Mouse (Mus musculus): Measurements from ENCODE around the gene Plin3. TPM values are rescaled to one million over a fixed set of nuclear protein-coding genes. Genes with fewer than 3 reads are reported as not detected.

The Plin3 gene
- polyA plus RNA-seq, 1 experiment from 2014 or later: 50.9 TPM

DNA sequence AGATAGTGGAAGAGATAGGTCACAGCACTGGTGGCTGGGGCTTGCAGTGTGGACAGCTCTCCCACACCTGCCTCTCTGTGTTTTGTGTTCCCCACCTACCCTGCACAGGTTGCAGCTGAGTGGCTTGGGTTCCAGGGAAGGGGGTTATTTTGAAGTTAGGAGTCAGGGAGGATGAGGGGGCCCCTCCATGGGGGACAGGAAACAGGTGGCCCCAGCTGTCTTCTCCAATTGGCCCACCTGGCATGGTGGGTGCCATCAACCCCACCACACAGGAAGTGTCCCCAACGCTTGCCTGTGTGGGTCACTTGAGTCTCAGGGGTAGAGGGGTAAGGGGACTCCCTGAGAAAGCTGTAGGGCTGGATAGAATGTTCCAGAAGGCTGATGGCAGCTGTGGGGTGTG is 618 bp upstream of the Plin3 start:
- no peak overlapping the region for H3K27ac ChIP-seq
- peaks cover 50% of the 10 kb centered on the region for H3K4me1 ChIP-seq (replicated peaks)
- H3K36me3 ChIP-seq: no peaks in the 10 kb centered on the region
- H3K4me3 ChIP-seq: no peak overlapping the region
- no peaks in the 10 kb centered on the region for H3K27me3 ChIP-seq (ENCODE audit: insufficient read depth, poor library complexity, severe bottlenecking)
- 74% methylated on average over 1 of the region's 1 CpGs for WGBS
- no peak for DNase-seq (ENCODE audit: low spot score)
- no peaks in the 10 kb centered on the region for H3K9me3 ChIP-seq

GRCm38 (mm10) chr17:56291826-56292475 is 722 bp downstream of the Plin3 start:
- Histone ChIP-seq H3K27me3 (ENCODE audit: insufficient read depth, poor library complexity, severe bottlenecking) (no peaks in the 10 kb centered on the region), H3K4me1 (replicated peaks) (peaks cover 58% of the 10 kb centered on the region), H3K9me3 (no peaks in the 10 kb centered on the region), H3K27ac (peak overlapping the region; percentile 88), H3K4me3 (peak overlapping the region; percentile 55; the same call in 1 of the 2 replicates), H3K36me3 (no peaks in the 10 kb centered on the region)
- DNase-seq (ENCODE audit: low spot score): no peak
- 65% methylated on average over 7 of the region's 7 CpGs for WGBS

DNA sequence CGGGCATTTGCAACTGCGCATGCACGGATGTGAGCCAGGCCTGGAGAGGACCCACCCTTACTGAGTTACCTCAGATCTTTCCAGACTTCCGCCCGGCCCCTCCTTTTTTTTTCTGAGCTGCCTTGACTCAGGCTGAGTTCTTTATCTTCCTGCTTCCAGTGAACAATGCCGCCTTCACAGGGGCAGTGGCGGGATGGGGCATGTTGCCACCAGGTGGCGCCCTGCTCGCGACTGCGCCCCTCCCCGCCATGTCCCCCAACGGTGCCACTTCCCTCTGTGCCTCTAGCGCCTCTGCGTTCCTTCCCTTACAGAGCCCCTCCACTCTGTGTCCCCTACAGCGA is 1.5 kb downstream of the Plin3 start:
- Histone ChIP-seq H3K27ac (peak overlapping the region; percentile 88), H3K27me3 (ENCODE audit: insufficient read depth, poor library complexity, severe bottlenecking) (no peaks in the 10 kb centered on the region), H3K9me3 (no peaks in the 10 kb centered on the region), H3K36me3 (peaks cover 5% of the 10 kb centered on the region), H3K4me3 (peak overlapping the region; percentile 55), H3K4me1 (replicated peaks) (peaks cover 55% of the 10 kb centered on the region)
- under 1% methylated on average over 16 of the region's 16 CpGs for WGBS
- peak; percentile 92 for DNase-seq (ENCODE audit: low spot score)

GRCm38 (mm10) chr17:56290388-56291170 is 2.1 kb downstream of the Plin3 start:
- no peaks in the 10 kb centered on the region for H3K27me3 ChIP-seq (ENCODE audit: insufficient read depth, poor library complexity, severe bottlenecking)
- WGBS: 3% methylated on average over 17 of the region's 17 CpGs

GRCm38 (mm10) chr17:56289371-56290331 is 3.0 kb downstream of the Plin3 start:
- 2% methylated on average over 23 of the region's 23 CpGs for WGBS
- DNase-seq (ENCODE audit: low spot score): peak; percentile 66
- no peaks in the 10 kb centered on the region for H3K27me3 ChIP-seq (ENCODE audit: insufficient read depth, poor library complexity, severe bottlenecking)
- peak overlapping the region; percentile 88 for H3K27ac ChIP-seq
- H3K4me1 ChIP-seq (replicated peaks): peaks cover 54% of the 10 kb centered on the region
- peaks cover 20% of the 10 kb centered on the region for H3K36me3 ChIP-seq
- H3K9me3 ChIP-seq: no peaks in the 10 kb centered on the region
- H3K4me3 ChIP-seq: peak overlapping the region; percentile 55

More at GRCm38 (mm10) chr17:56290388-56291170, 2.1 kb downstream of the Plin3 start:
- H3K36me3 ChIP-seq: peaks cover 11% of the 10 kb centered on the region
- peak overlapping the region; percentile 88 for H3K27ac ChIP-seq
- peak overlapping the region; percentile 55 for H3K4me3 ChIP-seq
- DNase-seq (ENCODE audit: low spot score): peak; percentile 92
- no peaks in the 10 kb centered on the region for H3K9me3 ChIP-seq
- H3K4me1 ChIP-seq (replicated peaks): peaks cover 54% of the 10 kb centered on the region

DNA sequence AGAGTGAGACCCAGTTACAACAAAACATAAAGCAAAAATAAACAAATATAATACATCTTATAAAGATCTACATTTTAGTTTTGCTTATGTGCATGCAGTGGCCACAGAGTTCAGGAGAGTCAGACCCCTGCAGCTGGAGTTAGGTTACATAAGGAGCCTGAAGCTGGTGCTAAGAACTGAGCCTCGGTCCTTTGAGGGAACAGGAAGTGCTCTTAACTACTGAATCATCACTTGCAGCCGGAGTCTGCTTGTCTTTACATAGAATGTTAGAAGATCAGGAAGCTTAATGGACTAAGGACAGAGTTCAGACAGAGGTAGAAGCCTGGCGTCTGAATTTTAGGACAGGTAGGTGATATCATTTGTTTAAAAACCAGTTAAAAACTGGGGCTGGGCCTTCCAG is 3.8 kb downstream of the Plin3 start:
- peaks cover 54% of the 10 kb centered on the region for H3K4me1 ChIP-seq (replicated peaks)
- no peak for DNase-seq (ENCODE audit: low spot score)
- H3K27me3 ChIP-seq (ENCODE audit: insufficient read depth, poor library complexity, severe bottlenecking): no peaks in the 10 kb centered on the region
- H3K4me3 ChIP-seq: peak overlapping the region; percentile 55
- H3K27ac ChIP-seq: peak overlapping the region; percentile 88
- WGBS: 53% methylated on average over 3 of the region's 3 CpGs
- H3K36me3 ChIP-seq: peaks cover 28% of the 10 kb centered on the region
- no peaks in the 10 kb centered on the region for H3K9me3 ChIP-seq

- H3K4me3 ChIP-seq: peak overlapping the region; percentile 16
- DNase-seq (ENCODE audit: low spot score): no peak
- H3K4me1 ChIP-seq (replicated peaks): peaks cover 53% of the 10 kb centered on the region
- H3K36me3 ChIP-seq: peaks cover 36% of the 10 kb centered on the region
- WGBS: 79% methylated on average over 3 of the region's 3 CpGs
- no peaks in the 10 kb centered on the region for H3K27me3 ChIP-seq (ENCODE audit: insufficient read depth, poor library complexity, severe bottlenecking)
- peak overlapping the region; percentile 60 for H3K27ac ChIP-seq
- no peaks in the 10 kb centered on the region for H3K9me3 ChIP-seq
Observed at GRCm38 (mm10) chr17:56287830-56288229, 4.8 kb downstream of the Plin3 start.

GRCm38 (mm10) chr17:56285995-56286394 is 6.7 kb downstream of the Plin3 start:
- Histone ChIP-seq H3K27me3 (ENCODE audit: insufficient read depth, poor library complexity, severe bottlenecking) (no peaks in the 10 kb centered on the region), H3K36me3 (peaks cover 46% of the 10 kb centered on the region), H3K27ac (no peak overlapping the region), H3K4me1 (replicated peaks) (peaks cover 35% of the 10 kb centered on the region), H3K9me3 (no peaks in the 10 kb centered on the region), H3K4me3 (no peak overlapping the region)
- 94% methylated on average over 11 of the region's 11 CpGs for WGBS
- no peak for DNase-seq (ENCODE audit: low spot score)

DNA sequence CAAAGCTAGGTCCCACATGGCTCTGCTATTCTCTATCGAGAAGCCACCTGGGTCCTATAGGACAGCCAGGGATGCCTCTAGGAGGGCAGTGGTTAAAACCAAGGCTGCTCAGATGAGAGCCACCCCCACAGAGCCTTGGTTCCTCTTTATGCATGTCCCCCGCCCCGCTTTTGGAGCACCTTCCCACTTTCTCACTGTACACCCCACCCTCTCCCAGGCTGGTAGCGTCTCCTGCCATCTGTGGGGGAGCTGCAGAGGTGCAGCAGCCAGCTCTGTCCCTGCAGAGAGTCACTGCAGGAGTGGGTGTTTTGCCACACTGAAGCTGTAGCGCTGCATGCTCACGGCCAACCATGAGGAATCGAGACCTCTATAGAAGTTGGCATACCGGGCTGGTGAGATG is 9.4 kb downstream of the Plin3 start:
- WGBS: 94% methylated on average over 8 of the region's 8 CpGs
- H3K4me3 ChIP-seq: no peak overlapping the region
- no peak overlapping the region for H3K27ac ChIP-seq
- peaks cover 8% of the 10 kb centered on the region for H3K4me1 ChIP-seq (replicated peaks)
- DNase-seq (ENCODE audit: low spot score): no peak
- no peaks in the 10 kb centered on the region for H3K27me3 ChIP-seq (ENCODE audit: insufficient read depth, poor library complexity, severe bottlenecking)
- H3K36me3 ChIP-seq: peaks cover 64% of the 10 kb centered on the region
- H3K9me3 ChIP-seq: no peaks in the 10 kb centered on the region

DNA sequence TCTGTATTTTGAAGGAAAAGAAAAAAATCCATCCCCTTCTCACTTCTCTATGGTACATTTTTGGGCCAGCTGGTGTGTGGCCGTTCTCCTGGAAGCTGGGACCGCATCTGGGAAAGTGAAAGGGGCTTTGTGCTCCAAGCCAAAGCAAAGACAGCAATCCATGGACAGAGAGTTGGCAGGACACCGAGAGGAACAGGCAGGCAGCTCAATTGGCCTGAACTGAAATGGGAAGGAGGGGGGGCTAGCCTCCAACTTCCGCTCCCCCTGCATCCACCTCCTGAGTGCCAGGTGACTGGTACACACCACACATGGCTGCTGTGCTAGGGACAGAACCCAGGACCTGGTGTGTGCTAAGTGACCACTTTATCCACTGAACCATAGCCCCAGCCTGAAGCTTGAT is 9.9 kb downstream of the Plin3 start:
- Histone ChIP-seq H3K27me3 (ENCODE audit: insufficient read depth, poor library complexity, severe bottlenecking) (no peaks in the 10 kb centered on the region), H3K4me3 (no peak overlapping the region), H3K9me3 (no peaks in the 10 kb centered on the region), H3K27ac (no peak overlapping the region), H3K4me1 (replicated peaks) (peaks cover 3% of the 10 kb centered on the region), H3K36me3 (peaks cover 64% of the 10 kb centered on the region)
- DNase-seq (ENCODE audit: low spot score): no peak
- 93% methylated on average over 4 of the region's 4 CpGs for WGBS

DNA sequence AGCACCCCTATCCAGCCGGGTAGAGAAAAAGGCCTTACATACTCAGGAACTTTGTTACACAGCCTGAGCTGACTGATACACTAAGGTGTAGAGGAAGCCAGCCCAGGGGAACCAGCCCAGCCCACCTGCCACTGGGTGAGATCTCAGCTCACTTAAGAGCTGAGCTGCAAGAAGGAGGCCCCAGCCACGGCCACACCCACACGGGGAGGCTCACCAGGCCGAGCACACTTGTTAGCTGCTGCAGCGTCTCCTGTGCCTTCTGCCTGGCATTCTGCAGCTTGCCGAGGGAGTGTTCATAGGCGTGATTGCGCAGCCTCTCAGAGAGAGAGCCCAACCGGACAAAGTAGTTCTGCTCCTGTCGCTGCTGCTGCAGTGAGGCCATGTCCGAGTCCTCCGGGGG is 11.5 kb downstream of the Plin3 start:
- Histone ChIP-seq H3K4me1 (replicated peaks) (peaks cover 16% of the 10 kb centered on the region), H3K9me3 (no peaks in the 10 kb centered on the region), H3K4me3 (no peak overlapping the region), H3K36me3 (peaks cover 60% of the 10 kb centered on the region), H3K27me3 (ENCODE audit: insufficient read depth, poor library complexity, severe bottlenecking) (no peaks in the 10 kb centered on the region), H3K27ac (0 out of 2 replicates have a peak overlapping the region, but pooled peaks have one; percentile 12)
- WGBS: 90% methylated on average over 12 of the region's 12 CpGs
- no peak for DNase-seq (ENCODE audit: low spot score)

GRCm38 (mm10) chr17:56279481-56280155 is 13.1 kb downstream of the Plin3 start:
- no peak for DNase-seq (ENCODE audit: low spot score)
- H3K27ac ChIP-seq: no peak overlapping the region; the same call in 1 of the 2 replicates
- no peaks in the 10 kb centered on the region for H3K27me3 ChIP-seq (ENCODE audit: insufficient read depth, poor library complexity, severe bottlenecking)
- peaks cover 22% of the 10 kb centered on the region for H3K4me1 ChIP-seq (replicated peaks)
- no peak overlapping the region for H3K4me3 ChIP-seq
- H3K36me3 ChIP-seq: peaks cover 44% of the 10 kb centered on the region
- no peaks in the 10 kb centered on the region for H3K9me3 ChIP-seq
- WGBS: 92% methylated on average over 12 of the region's 12 CpGs
